Mouse (Mus musculus) small intestine, adult 2 months (tissue): ENCODE measurements around the gene 4930432K21Rik.

Source experiments
- CTCF ChIP-seq: fragments of 200-500 bp; IDR thresholded peaks from 2 replicates; pipeline ENCODE4 v1.5.1; 2012; ENCODE audit warnings: low read depth, mild to moderate bottlenecking, control low read depth, inconsistent platforms, low read length, moderate library complexity, mixed read lengths; ENCODE audit not compliant: insufficient replicate concordance, insufficient read length; ENCODE audit errors: extremely low read depth
- POLR2A ChIP-seq: fragments of 200-500 bp; IDR thresholded peaks from 2 replicates; pipeline ENCODE4 v1.6.1; 2012; ENCODE audit warnings: low read depth, mild to moderate bottlenecking, control low read depth, inconsistent platforms, low read length, moderate library complexity

GRCm38 (mm10) chr8:84122151-84122550, 25.7 kb upstream of the 4930432K21Rik start:
- TF ChIP-seq POLR2A = no peak
- TF ChIP-seq CTCF = no peak
